ENCODE assay signal across 8 mouse cellular contexts in genomic region chr6:97616658-97617265, GRCm38 (mm10). TPM values are rescaled to one million over a fixed set of nuclear protein-coding genes. Genes with fewer than 3 reads are reported as not detected.
DNase-seq lines count a peak whose midpoint lies in the region; ATAC-seq and TF ChIP-seq lines count a peak whose summit lies in the region.

No protein-coding gene starts in this region.

- TF ChIP-seq CTCF in ES-Bruce4 (IDR thresholded peaks at IDR 0.05; ENCODE audit: low read depth, low read length): peak; percentile 22
- no peak for TF ChIP-seq CTCF in brain, embryonic 14.5 days (IDR thresholded peaks at IDR 0.05; ENCODE audit: borderline replicate concordance, extremely low read depth, insufficient read depth, insufficient read length)
- no peak for TF ChIP-seq CTCF in kidney, postnatal 0 days (IDR thresholded peaks at IDR 0.05; ENCODE audit: low read depth)
- TF ChIP-seq CTCF in liver, embryonic 14.5 days (IDR thresholded peaks at IDR 0.05; ENCODE audit: low read depth): no peak

- peak; percentile 81 for ATAC-seq in forebrain, embryonic 11.5 days (replicated peaks; ENCODE audit: low FRiP score)
- ATAC-seq in heart, embryonic 16.5 days (replicated peaks; ENCODE audit: extremely low read depth, insufficient read depth, low FRiP score): peak; percentile 72
- ATAC-seq in kidney, postnatal 0 days (replicated peaks; ENCODE audit: low FRiP score, low read depth): peak; percentile 73
- no peak for ATAC-seq in liver, embryonic 14.5 days (ENCODE audit: insufficient read depth)
- ATAC-seq in neural tube, embryonic 14.5 days (ENCODE audit: low read depth): peak; percentile 78

- DNase-seq in brain, embryonic 14.5 days (ENCODE audit: low read depth): peak; percentile 92
- DNase-seq in forebrain, embryonic 11.5 days (ENCODE audit: low spot score): peak; percentile 88
- DNase-seq in kidney, postnatal 0 days (ENCODE audit: low spot score): peak; percentile 41
- DNase-seq in liver, embryonic 14.5 days (ENCODE audit: low read depth in 3 of 3, low spot score in 3 of 3): no peak
- DNase-seq in c-Kit-positive CD71-positive TER-119-positive erythroid progenitor cells, embryonic 14.5 days (ENCODE audit: low spot score): no peak

- no peaks in the 10 kb centered on the region for H3K4me1 ChIP-seq in ES-Bruce4 (ENCODE audit: control insufficient read depth, insufficient read depth, low read length)
- no peaks in the 10 kb centered on the region; the same call in 1 of the 2 replicates for H3K4me1 ChIP-seq in forebrain, embryonic 11.5 days (replicated peaks; ENCODE audit: control insufficient read depth, insufficient read depth, low read length)
- peaks cover 5% of the 10 kb centered on the region; the same call in 1 of the 2 replicates for H3K4me1 ChIP-seq in heart, embryonic 16.5 days (ENCODE audit: control insufficient read depth, insufficient read depth, low read length)
- H3K4me1 ChIP-seq in kidney, postnatal 0 days (replicated peaks; ENCODE audit: insufficient read depth, low read length): no peaks in the 10 kb centered on the region; the same call in none of the 2 replicates
- H3K4me1 ChIP-seq in liver, embryonic 14.5 days (replicated peaks; ENCODE audit: control insufficient read depth in 2 of 2, insufficient read depth in 2 of 2, low read length in 1 of 2): no peaks in the 10 kb centered on the region
- H3K4me1 ChIP-seq in neural tube, embryonic 14.5 days (ENCODE audit: control insufficient read depth, insufficient read depth, low read length): peaks cover 13% of the 10 kb centered on the region

- no peaks in the 10 kb centered on the region for H3K9me3 ChIP-seq in ES-Bruce4 (replicated peaks; ENCODE audit: control insufficient read depth, insufficient read depth, low read length, poor library complexity, severe bottlenecking)
- no peaks in the 10 kb centered on the region for H3K9me3 ChIP-seq in forebrain, embryonic 11.5 days (ENCODE audit: control insufficient read depth, low read length)
- no peaks in the 10 kb centered on the region for H3K9me3 ChIP-seq in heart, embryonic 16.5 days (replicated peaks; ENCODE audit: control insufficient read depth, low read length)
- no peaks in the 10 kb centered on the region for H3K9me3 ChIP-seq in kidney, postnatal 0 days (replicated peaks; ENCODE audit: low read length)
- H3K9me3 ChIP-seq in liver, embryonic 14.5 days (ENCODE audit: control insufficient read depth, low read length): no peaks in the 10 kb centered on the region
- H3K9me3 ChIP-seq in neural tube, embryonic 14.5 days (ENCODE audit: control insufficient read depth, low read length): no peaks in the 10 kb centered on the region

- H3K27ac ChIP-seq in ES-Bruce4 (ENCODE audit: insufficient read depth, low read length): no peak overlapping the region
- peak overlapping the region; percentile 75 for H3K27ac ChIP-seq in forebrain, embryonic 11.5 days (ENCODE audit: low read depth, low read length)
- no peak overlapping the region for H3K27ac ChIP-seq in heart, embryonic 16.5 days (ENCODE audit: low read length)
- peak overlapping the region; percentile 0; the same call in 1 of the 2 replicates for H3K27ac ChIP-seq in kidney, postnatal 0 days
- H3K27ac ChIP-seq in liver, embryonic 14.5 days: no peak overlapping the region
- peak overlapping the region; percentile 94 for H3K27ac ChIP-seq in neural tube, embryonic 14.5 days (ENCODE audit: low read depth, low read length)

- WGBS in forebrain, embryonic 11.5 days: under 1% methylated on average over 40 of the region's 40 CpGs
- under 1% methylated on average over 35 of the region's 40 CpGs for WGBS in heart, embryonic 16.5 days
- under 1% methylated on average over 40 of the region's 40 CpGs for WGBS in kidney, postnatal 0 days
- under 1% methylated on average over 40 of the region's 40 CpGs for WGBS in liver, embryonic 14.5 days (ENCODE audit: insufficient replicate concordance)
- WGBS in neural tube, embryonic 14.5 days: under 1% methylated on average over 38 of the region's 40 CpGs

- H3K4me2 ChIP-seq in forebrain, embryonic 11.5 days (ENCODE audit: low read depth, low read length, severe bottlenecking): peak overlapping the region; percentile 87
- peak overlapping the region; percentile 92 for H3K4me2 ChIP-seq in heart, embryonic 16.5 days (ENCODE audit: low read depth, low read length)
- H3K4me2 ChIP-seq in kidney, postnatal 0 days (ENCODE audit: low read length): peak overlapping the region; percentile 99
- peak overlapping the region; percentile 38 for H3K4me2 ChIP-seq in liver, embryonic 14.5 days (ENCODE audit: low read depth)
- peak overlapping the region; percentile 84 for H3K4me2 ChIP-seq in neural tube, embryonic 14.5 days (ENCODE audit: low read depth, low read length)

- no peaks in the 10 kb centered on the region for H3K36me3 ChIP-seq in ES-Bruce4 (ENCODE audit: control insufficient read depth, insufficient read depth, low read length, poor library complexity, severe bottlenecking)
- no peaks in the 10 kb centered on the region for H3K36me3 ChIP-seq in forebrain, embryonic 11.5 days (ENCODE audit: control insufficient read depth, insufficient read depth, low read length)
- no peaks in the 10 kb centered on the region for H3K36me3 ChIP-seq in heart, embryonic 16.5 days (ENCODE audit: control insufficient read depth, insufficient read depth)
- no peaks in the 10 kb centered on the region for H3K36me3 ChIP-seq in kidney, postnatal 0 days (ENCODE audit: insufficient read depth, low read length)
- no peaks in the 10 kb centered on the region for H3K36me3 ChIP-seq in liver, embryonic 14.5 days (replicated peaks; ENCODE audit: control insufficient read depth, insufficient read depth, low read depth)
- no peaks in the 10 kb centered on the region for H3K36me3 ChIP-seq in neural tube, embryonic 14.5 days (ENCODE audit: control insufficient read depth, insufficient read depth, low read length)

- no peak for TF ChIP-seq POLR2A in ES-Bruce4 (IDR thresholded peaks at IDR 0.05; ENCODE audit: insufficient read depth, low read length)
- no peak for TF ChIP-seq POLR2A in brain, embryonic 14.5 days (IDR thresholded peaks at IDR 0.05; ENCODE audit: borderline replicate concordance, extremely low read depth, insufficient read depth, insufficient read length, poor library complexity, severe bottlenecking)

- peak overlapping the region; percentile 70 for H3K4me3 ChIP-seq in ES-Bruce4 (ENCODE audit: low read depth, low read length)
- H3K4me3 ChIP-seq in forebrain, embryonic 11.5 days (ENCODE audit: low read depth, low read length): peak overlapping the region; percentile 70
- H3K4me3 ChIP-seq in heart, embryonic 16.5 days (ENCODE audit: low read length): peak overlapping the region; percentile 68
- H3K4me3 ChIP-seq in kidney, postnatal 0 days (replicated peaks; ENCODE audit: low read depth, low read length): peak overlapping the region; percentile 66
- H3K4me3 ChIP-seq in liver, embryonic 14.5 days (ENCODE audit: insufficient read depth in 1 of 2, low read depth in 2 of 2, low read length in 2 of 2): peak overlapping the region; percentile 20 to 40
- H3K4me3 ChIP-seq in neural tube, embryonic 14.5 days (ENCODE audit: low read depth, low read length): peak overlapping the region; percentile 76

- H3K9ac ChIP-seq in ES-Bruce4 (ENCODE audit: low read depth, poor library complexity, severe bottlenecking): peak overlapping the region; percentile 44
- H3K9ac ChIP-seq in forebrain, embryonic 11.5 days (ENCODE audit: low read length): peak overlapping the region; percentile 74
- H3K9ac ChIP-seq in heart, embryonic 16.5 days (ENCODE audit: low read length): peak overlapping the region; percentile 63
- peak overlapping the region; percentile 43; the same call in 1 of the 2 replicates for H3K9ac ChIP-seq in kidney, postnatal 0 days (ENCODE audit: low read depth, low read length)
- no peak overlapping the region for H3K9ac ChIP-seq in liver, embryonic 14.5 days (replicated peaks)
- peak overlapping the region; percentile 85 for H3K9ac ChIP-seq in neural tube, embryonic 14.5 days (replicated peaks; ENCODE audit: low read depth, low read length)

- no peaks in the 10 kb centered on the region for H3K27me3 ChIP-seq in ES-Bruce4 (ENCODE audit: control insufficient read depth, insufficient read depth, low read length, poor library complexity, severe bottlenecking)
- no peaks in the 10 kb centered on the region for H3K27me3 ChIP-seq in forebrain, embryonic 11.5 days (ENCODE audit: control insufficient read depth, insufficient read depth, low read length)
- H3K27me3 ChIP-seq in heart, embryonic 16.5 days (ENCODE audit: control insufficient read depth, insufficient read depth, low read length): peaks cover 21% of the 10 kb centered on the region
- H3K27me3 ChIP-seq in kidney, postnatal 0 days (ENCODE audit: insufficient read depth, low read length): no peaks in the 10 kb centered on the region
- H3K27me3 ChIP-seq in liver, embryonic 14.5 days (ENCODE audit: control insufficient read depth, insufficient read depth, low read length): peaks cover 25% of the 10 kb centered on the region
- no peaks in the 10 kb centered on the region; the same call in 1 of the 2 replicates for H3K27me3 ChIP-seq in neural tube, embryonic 14.5 days (ENCODE audit: control insufficient read depth, insufficient read depth, low read length)

- no peak for TF ChIP-seq EP300 in ES-Bruce4 (IDR thresholded peaks at IDR 0.05; ENCODE audit: insufficient read depth, low read depth, low read length)
- TF ChIP-seq EP300 in liver, embryonic 14.5 days (IDR thresholded peaks at IDR 0.05; ENCODE audit: low read depth): no peak

RNA-seq across cellular contexts. Expression of gene Frmd4b, which starts 0.6 kb away (rescaled TPM):
- 25.6 and 27.8 TPM in 2 replicates for polyA plus RNA-seq in ES-Bruce4 (2011; ENCODE audit: insufficient read depth, insufficient read length, low read depth, missing spikeins)
- 30.4 and 32.7 TPM in 2 replicates for polyA plus RNA-seq in brain, embryonic 14.5 days (2012; rRNA removed)
- polyA plus RNA-seq in forebrain, embryonic 11.5 days (2014; fragmentation: Nextera tagmentation; extraction: Ambion mirVana): 35.7 and 38.6 TPM in 2 replicates
- polyA plus RNA-seq in heart, embryonic 16.5 days (2015; fragmentation: Nextera tagmentation; extraction: Ambion mirVana): 12.0 and 13.5 TPM in 2 replicates
- polyA plus RNA-seq in kidney, postnatal 0 days (2015; fragmentation: Nextera tagmentation; extraction: Ambion mirVana): 12.7 and 14.0 TPM in 2 replicates
- polyA plus RNA-seq in liver, embryonic 14.5 days (2012; rRNA removed): 5.3 and 6.4 TPM in 2 replicates
- polyA plus RNA-seq in liver, embryonic 14.5 days (2014; fragmentation: Nextera tagmentation; extraction: Ambion mirVana): 5.7 and 6.3 TPM in 2 replicates
- 26.8 and 31.2 TPM in 2 replicates for polyA plus RNA-seq in neural tube, embryonic 14.5 days (2014; fragmentation: Nextera tagmentation; extraction: Ambion mirVana)

Comparison
In these comparisons a context has a peak if more than half of its experiments do, and no peak if none do; other contexts are left out.
1. H3K27ac ChIP-seq: peak in forebrain, embryonic 11.5 days (single experiment), kidney, postnatal 0 days (single experiment) and neural tube, embryonic 14.5 days (single experiment); none in ES-Bruce4 (single experiment), heart, embryonic 16.5 days (single experiment) and liver, embryonic 14.5 days (single experiment).
2. DNase-seq: peak in brain, embryonic 14.5 days (single experiment), forebrain, embryonic 11.5 days (single experiment) and kidney, postnatal 0 days (single experiment); none in liver, embryonic 14.5 days (0 of 3) and c-Kit-positive CD71-positive TER-119-positive erythroid progenitor cells, embryonic 14.5 days (single experiment).
3. H3K4me2 ChIP-seq: peak in every context shown above with its lines; median percentile 99 in kidney, postnatal 0 days; 92 in heart, embryonic 16.5 days; 87 in forebrain, embryonic 11.5 days; 84 in neural tube, embryonic 14.5 days; 38 in liver, embryonic 14.5 days.
4. Peak in every context shown above with its lines, with median percentiles within 50 percentile points of each other: H3K4me3 ChIP-seq.